Mouse (Mus musculus): Measurements from ENCODE around the gene Tap2.

DNA sequence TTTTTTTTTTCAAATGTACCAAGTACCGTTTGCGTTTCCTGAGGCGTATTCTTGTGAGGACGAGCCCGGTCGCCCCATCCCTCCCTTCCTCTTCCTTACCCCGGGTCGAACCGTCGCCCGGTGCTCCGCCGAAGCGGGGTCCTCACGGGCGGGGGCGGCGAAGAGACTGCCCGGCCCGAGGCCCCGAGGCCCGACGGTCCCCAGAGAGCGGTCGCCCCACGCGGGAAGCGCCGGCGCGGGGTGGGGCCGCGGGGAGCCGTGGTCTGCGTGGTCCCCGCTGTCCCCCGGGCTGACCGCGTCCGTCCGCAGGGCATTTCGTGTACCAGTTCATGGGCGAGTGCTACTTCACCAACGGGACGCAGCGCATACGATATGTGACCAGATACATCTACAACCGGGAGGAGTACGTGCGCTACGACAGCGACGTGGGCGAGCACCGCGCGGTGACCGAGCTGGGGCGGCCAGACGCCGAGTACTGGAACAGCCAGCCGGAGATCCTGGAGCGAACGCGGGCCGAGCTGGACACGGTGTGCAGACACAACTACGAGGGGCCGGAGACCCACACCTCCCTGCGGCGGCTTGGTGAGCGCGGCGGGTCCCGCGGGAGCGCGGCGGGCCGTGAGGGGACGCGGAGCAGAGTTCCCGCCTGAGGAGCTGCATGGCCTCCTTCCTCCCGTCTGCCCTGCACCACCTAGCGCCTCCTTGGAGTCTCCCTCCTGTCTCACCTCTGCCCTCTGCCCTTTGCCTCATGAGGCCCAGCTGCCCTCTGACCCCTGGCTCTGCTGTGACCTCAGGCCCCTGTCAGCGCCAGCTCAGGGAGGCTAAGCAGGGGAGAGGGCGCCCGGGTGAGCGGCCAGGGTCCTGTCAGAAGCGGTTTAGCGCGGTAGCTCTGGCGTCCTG is 61.4 kb downstream of the Tap2 start:
- TF ChIP-seq CTCF (IDR thresholded peaks at IDR 0.05; ENCODE audit: low read depth, low read length), result no peak
- no peak for TF ChIP-seq POLR2A (IDR thresholded peaks at IDR 0.05; ENCODE audit: borderline replicate concordance, low read depth, low read length)

All from bone marrow macrophage, adult 2 months (primary cell).